Mouse (Mus musculus) layer of hippocampus, adult 2 months (tissue): ENCODE data around the gene D430042O09Rik. TPM values are rescaled to one million over a fixed set of nuclear protein-coding genes. Genes with fewer than 3 reads are reported as not detected.

Experiments used
- DNase-seq, 2 experiments: peaks; one replicate each; pipeline ENCODE4 v3.0.0; 2022; ENCODE audit warnings: low spot score in 2 of 2
- H3K27ac ChIP-seq: fragments of 200-600 bp; 2 replicates; pipeline ENCODE4 v1.8.1; 2022
- H3K4me3 ChIP-seq: fragments of 200-600 bp; 2 replicates; pipeline ENCODE4 v1.8.1; 2022; ENCODE audit warnings: mild to moderate bottlenecking
- CTCF ChIP-seq: fragments of 200-600 bp; conservative IDR thresholded peaks from 2 replicates; pipeline ENCODE4 v1.8.1; 2022; ENCODE audit warnings: antibody characterized with exemption, mild to moderate bottlenecking, moderate library complexity
- total RNA-seq, 2 experiments: library from RNA; stranded (reverse); gene quantifications; 2 replicates each; pipeline ENCODE4 v1.2.3; 2021

D430042O09Rik gene
- total RNA-seq, 2 experiments from 2014 or later = 30.4 to 31.7 TPM

DNA sequence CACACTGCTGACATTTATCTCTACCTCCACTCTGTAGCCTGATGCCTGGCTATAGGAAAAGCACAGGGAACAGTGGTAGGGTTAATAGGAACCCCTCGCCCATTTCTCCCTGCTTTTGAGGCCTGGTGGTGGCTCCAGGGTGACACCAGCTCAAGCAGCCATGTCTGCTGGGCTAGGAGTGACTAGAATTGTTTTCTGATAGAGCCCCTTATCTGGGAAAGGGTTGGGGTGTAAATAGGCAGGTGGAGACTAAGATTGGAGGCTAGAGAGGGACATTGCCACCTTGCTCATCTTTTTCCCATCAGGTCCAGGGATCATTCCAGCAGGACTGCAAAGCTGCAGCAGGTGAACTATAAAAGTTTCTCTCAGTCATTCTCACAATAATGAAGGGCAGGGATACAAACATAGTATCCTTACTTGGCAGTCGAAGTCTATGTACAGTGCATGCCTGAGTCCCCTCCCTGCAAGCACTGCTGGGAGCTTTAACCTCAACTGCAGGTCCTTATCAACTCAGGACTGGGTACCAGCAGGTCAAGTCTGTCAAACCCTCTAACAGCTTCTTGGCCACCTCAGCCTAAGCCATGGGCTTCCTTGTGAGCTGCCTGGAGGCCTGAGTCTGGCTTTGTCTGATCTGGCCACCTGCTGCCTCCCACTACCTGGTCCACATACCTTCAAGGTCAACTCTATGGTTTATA, 39.1 kb downstream of the D430042O09Rik start:
- no peak overlapping the region for H3K27ac ChIP-seq
- H3K4me3 ChIP-seq = no peak overlapping the region
- no peak for TF ChIP-seq CTCF
- DNase-seq = no peak

- Histone ChIP-seq H3K4me3 (no peak overlapping the region), H3K27ac (no peak overlapping the region)
- no peak for DNase-seq
- peak; percentile 66 for TF ChIP-seq CTCF
Measured at GRCm38 (mm10) chr7:125747316-125747690, 39.6 kb downstream of the D430042O09Rik start.

DNA sequence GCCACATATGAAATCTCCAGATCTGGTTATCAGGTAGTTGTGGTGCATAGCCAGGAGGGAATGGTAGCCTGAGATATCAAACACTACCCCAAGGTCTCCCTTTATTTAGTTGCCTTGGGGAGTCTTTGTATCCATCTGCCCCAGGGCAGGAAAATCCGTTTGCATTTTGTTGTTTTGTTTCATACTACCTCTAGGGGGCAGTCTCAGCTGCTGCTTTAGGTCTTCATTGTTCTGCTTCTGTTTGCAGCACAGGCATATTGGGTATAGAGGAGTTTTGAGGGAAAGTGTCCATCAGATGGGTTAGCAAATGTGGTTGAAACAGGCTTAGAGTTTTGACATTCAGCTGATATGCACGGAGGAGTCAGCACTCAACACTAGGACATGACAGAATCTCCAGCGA, 40.5 kb downstream of the D430042O09Rik start:
- TF ChIP-seq CTCF = peak; percentile 90
- DNase-seq = peak in 1 of 2 experiments; percentile 23
- Histone ChIP-seq H3K4me3 (no peak overlapping the region), H3K27ac (no peak overlapping the region)

DNA sequence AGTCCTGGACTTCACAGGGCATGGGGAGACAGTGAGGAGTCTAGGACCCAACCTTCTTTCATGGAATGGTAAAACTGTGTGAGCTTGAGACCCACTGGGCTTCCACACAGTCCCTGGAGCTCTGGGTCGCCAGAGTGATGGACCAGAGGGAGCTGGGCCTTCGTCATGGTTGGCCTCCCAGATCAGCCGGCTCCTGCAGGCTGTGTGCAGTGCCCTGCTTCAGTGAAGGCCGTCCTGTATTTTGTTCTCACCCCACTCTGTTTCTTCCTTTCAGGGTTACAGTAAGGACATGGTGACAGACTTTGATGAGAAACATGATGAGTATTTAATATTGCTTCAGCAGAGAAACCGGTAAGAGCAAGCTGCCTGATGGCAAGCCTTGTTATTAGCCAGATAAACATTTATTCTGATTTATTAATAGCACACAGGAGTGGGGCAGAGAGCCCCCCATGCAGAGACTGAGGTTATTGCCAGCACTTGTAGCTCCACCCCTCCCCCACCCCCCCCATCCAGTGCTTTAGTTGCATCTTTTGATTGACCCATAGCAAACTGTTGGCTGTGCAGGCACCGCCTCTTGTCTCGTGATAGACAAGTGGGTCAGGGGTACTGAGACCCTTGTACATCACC, 45.1 kb downstream of the D430042O09Rik start:
- TF ChIP-seq CTCF = no peak
- Histone ChIP-seq H3K27ac (no peak overlapping the region), H3K4me3 (no peak overlapping the region)
- no peak for DNase-seq

GRCm38 (mm10) chr7:125753326-125753715, 45.6 kb downstream of the D430042O09Rik start:
- DNase-seq = no peak
- Histone ChIP-seq H3K27ac (no peak overlapping the region), H3K4me3 (no peak overlapping the region)
- TF ChIP-seq CTCF = no peak

- Histone ChIP-seq H3K27ac (no peak overlapping the region), H3K4me3 (no peak overlapping the region)
- DNase-seq = no peak
- no peak for TF ChIP-seq CTCF
Measured at GRCm38 (mm10) chr7:125756806-125757205, 49.1 kb downstream of the D430042O09Rik start.

GRCm38 (mm10) chr7:125757896-125758623, 50.4 kb downstream of the D430042O09Rik start:
- H3K4me3 ChIP-seq = no peak overlapping the region
- no peak overlapping the region for H3K27ac ChIP-seq
- no peak for DNase-seq
- TF ChIP-seq CTCF = no peak

- TF ChIP-seq CTCF = no peak
- DNase-seq = no peak
- Histone ChIP-seq H3K27ac (no peak overlapping the region), H3K4me3 (no peak overlapping the region)
Measured at GRCm38 (mm10) chr7:125762289-125762688, 54.6 kb downstream of the D430042O09Rik start.

- no peak for DNase-seq
- H3K27ac ChIP-seq = 0 out of 2 replicates have a peak overlapping the region, but pooled peaks have one; percentile 28
- no peak overlapping the region for H3K4me3 ChIP-seq
- no peak for TF ChIP-seq CTCF
Measured at GRCm38 (mm10) chr7:125762883-125763830, 55.5 kb downstream of the D430042O09Rik start.

- Histone ChIP-seq H3K27ac (no peak overlapping the region), H3K4me3 (no peak overlapping the region)
- DNase-seq = no peak
- no peak for TF ChIP-seq CTCF
Measured at GRCm38 (mm10) chr7:125764373-125764772, 56.7 kb downstream of the D430042O09Rik start.

DNA sequence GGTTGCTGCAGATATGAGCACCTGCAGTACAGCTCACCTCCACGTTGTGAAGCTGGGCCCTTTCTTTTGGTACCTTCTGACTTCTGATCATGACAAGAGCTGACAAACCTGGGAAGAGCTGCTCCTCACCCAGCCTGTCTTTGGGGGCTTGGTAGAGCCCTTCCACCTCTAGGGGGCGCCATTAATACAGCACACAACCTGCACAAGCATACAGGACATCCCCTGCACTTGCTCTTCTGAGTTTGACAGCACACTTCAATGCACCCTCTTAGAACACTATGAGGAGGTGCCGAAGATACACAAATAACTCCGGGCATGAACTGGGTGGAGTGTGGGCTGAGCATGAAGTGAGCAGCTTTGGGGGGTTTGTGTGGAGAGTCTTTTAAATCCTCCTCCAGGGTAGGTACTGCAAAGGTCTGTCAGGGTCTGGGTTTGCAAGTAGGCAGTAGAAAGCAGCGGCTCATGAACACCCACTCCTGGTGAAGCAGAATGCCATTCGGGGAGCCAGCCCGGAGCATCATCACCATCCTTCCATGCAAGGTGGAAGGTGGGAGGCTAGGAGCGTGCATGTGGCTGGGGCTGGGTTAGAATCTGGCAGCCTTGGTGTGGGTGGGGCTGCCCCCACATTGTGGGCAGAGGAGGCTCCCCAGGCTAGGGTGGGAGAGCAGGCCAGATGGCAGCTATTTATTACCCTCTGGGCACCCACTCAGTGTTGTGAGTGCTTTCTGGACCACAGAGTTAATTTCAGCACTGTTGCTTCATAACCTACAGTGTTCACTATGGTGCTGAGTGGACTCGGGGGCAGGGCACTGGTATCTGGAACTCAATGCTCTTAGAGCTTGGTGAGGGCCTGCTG, 59.5 kb downstream of the D430042O09Rik start:
- DNase-seq = peak; percentile 79 to 81
- Histone ChIP-seq H3K27ac (peak overlapping the region; percentile 67), H3K4me3 (no peak overlapping the region)
- peak; percentile 91 for TF ChIP-seq CTCF
